Mouse (Mus musculus): ENCODE results near the gene Crispld2.

DNA sequence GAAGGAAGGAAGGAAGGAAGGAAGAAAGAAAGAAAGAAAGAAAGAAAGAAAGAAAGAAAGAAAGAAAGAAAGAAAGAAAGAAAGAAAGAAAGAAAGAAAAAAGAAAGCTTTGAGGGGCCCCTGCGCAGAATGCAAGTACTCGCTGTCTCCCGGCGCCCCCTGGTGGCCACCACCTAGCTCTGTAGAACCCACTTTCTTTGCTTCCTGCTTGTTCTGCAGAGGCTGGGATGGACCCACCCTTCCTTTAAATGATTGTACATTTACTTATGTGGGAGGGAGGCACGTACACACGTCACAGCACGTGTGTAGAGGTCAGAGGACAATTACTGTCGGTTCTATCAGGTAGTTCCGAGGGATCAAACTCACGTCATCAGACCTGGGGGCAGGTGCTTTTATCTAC, 85.8 kb downstream of the Crispld2 start:
- TF ChIP-seq EP300 (IDR thresholded peaks at IDR 0.05; ENCODE audit: low read depth) (no peak), CTCF (IDR thresholded peaks at IDR 0.05; ENCODE audit: low read depth) (peak; percentile 80)

Data from heart, postnatal 0 days (tissue).